Mouse (Mus musculus): ENCODE measurements around the gene Sugct. TPM values are rescaled to one million over a fixed set of nuclear protein-coding genes. Genes with fewer than 3 reads are reported as not detected.

Sugct gene
- total and polyA plus RNA-seq, 2 experiments: 10.9 to 25.4 TPM

GRCm38 (mm10) chr13:17432139-17432916, 263.0 kb downstream of the Sugct start:
- WGBS: 47% methylated on average over 7 of the region's 7 CpGs
- peak; percentile 33 for DNase-seq (ENCODE audit: extremely low read depth, low read depth, low spot score)
- no peaks in the 10 kb centered on the region for H3K4me1 ChIP-seq (ENCODE audit: control insufficient read depth, insufficient read depth, low read length)

DNA sequence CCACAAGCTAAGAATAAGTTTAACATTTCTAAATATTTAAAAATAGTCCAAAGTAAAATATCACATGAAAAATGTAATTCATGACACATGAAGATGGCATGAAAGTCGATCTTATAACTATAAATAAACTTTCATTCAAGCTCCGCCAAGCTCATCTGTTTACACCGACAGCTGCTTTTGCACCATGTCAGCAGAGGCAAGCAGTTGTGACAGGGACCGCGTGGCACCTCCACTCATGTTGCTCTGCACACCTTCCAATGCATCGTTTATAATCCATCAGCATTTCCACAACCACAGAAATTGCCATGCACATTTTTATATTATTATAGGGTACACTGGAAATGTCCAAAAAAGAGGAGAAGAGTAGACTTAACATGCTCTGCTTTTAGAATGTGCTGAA, 273.5 kb downstream of the Sugct start:
- 87% methylated on average over 6 of the region's 6 CpGs for WGBS
- TF ChIP-seq CTCF (IDR thresholded peaks at IDR 0.05; ENCODE audit: low read depth, low read length) (no peak), POLR2A (IDR thresholded peaks at IDR 0.05; ENCODE audit: extremely low read depth, insufficient read depth, low read length) (no peak)

More at GRCm38 (mm10) chr13:17432139-17432916, 263.0 kb downstream of the Sugct start:
- Histone ChIP-seq H3K9ac (ENCODE audit: low read depth, low read length) (no peak overlapping the region), H3K36me3 (ENCODE audit: control insufficient read depth, insufficient read depth, low read length) (no peaks in the 10 kb centered on the region), H3K27ac (replicated peaks; ENCODE audit: insufficient read depth, low read depth, low read length) (no peak overlapping the region), H3K4me3 (ENCODE audit: insufficient read depth, low read depth, low read length) (no peak overlapping the region), H3K79me2 (ENCODE audit: control insufficient read depth, insufficient read depth, low read length) (no peaks in the 10 kb centered on the region), H3K27me3 (ENCODE audit: control insufficient read depth, insufficient read depth, low read length) (no peaks in the 10 kb centered on the region)
- no peak for TF ChIP-seq POLR2A (IDR thresholded peaks at IDR 0.05; ENCODE audit: extremely low read depth, insufficient read depth, low read length)
- TF ChIP-seq CTCF (IDR thresholded peaks at IDR 0.05; ENCODE audit: low read depth, low read length): peak; percentile 61

GRCm38 (mm10) chr13:17420557-17420956, 274.8 kb downstream of the Sugct start:
- Histone ChIP-seq H3K4me3 (ENCODE audit: insufficient read depth, low read depth, low read length) (no peak overlapping the region), H3K4me1 (ENCODE audit: control insufficient read depth, insufficient read depth, low read length) (no peaks in the 10 kb centered on the region), H3K79me2 (ENCODE audit: control insufficient read depth, insufficient read depth, low read length) (no peaks in the 10 kb centered on the region), H3K27me3 (ENCODE audit: control insufficient read depth, insufficient read depth, low read length) (no peaks in the 10 kb centered on the region), H3K36me3 (ENCODE audit: control insufficient read depth, insufficient read depth, low read length) (no peaks in the 10 kb centered on the region), H3K9ac (ENCODE audit: low read depth, low read length) (no peak overlapping the region), H3K27ac (replicated peaks; ENCODE audit: insufficient read depth, low read depth, low read length) (no peak overlapping the region)
- no peak for TF ChIP-seq POLR2A (IDR thresholded peaks at IDR 0.05; ENCODE audit: extremely low read depth, insufficient read depth, low read length)
- TF ChIP-seq CTCF (IDR thresholded peaks at IDR 0.05; ENCODE audit: low read depth, low read length): no peak
- no peak for DNase-seq (ENCODE audit: extremely low read depth, low read depth, low spot score)
- 83% methylated on average over 1 of the region's 1 CpGs for WGBS

More for the DNA sequence above, 273.5 kb downstream of the Sugct start:
- Histone ChIP-seq H3K4me1 (ENCODE audit: control insufficient read depth, insufficient read depth, low read length) (no peaks in the 10 kb centered on the region), H3K4me3 (ENCODE audit: insufficient read depth, low read depth, low read length) (no peak overlapping the region), H3K27me3 (ENCODE audit: control insufficient read depth, insufficient read depth, low read length) (no peaks in the 10 kb centered on the region), H3K36me3 (ENCODE audit: control insufficient read depth, insufficient read depth, low read length) (no peaks in the 10 kb centered on the region), H3K79me2 (ENCODE audit: control insufficient read depth, insufficient read depth, low read length) (no peaks in the 10 kb centered on the region), H3K9ac (ENCODE audit: low read depth, low read length) (no peak overlapping the region), H3K27ac (replicated peaks; ENCODE audit: insufficient read depth, low read depth, low read length) (no peak overlapping the region)
- DNase-seq (ENCODE audit: extremely low read depth, low read depth, low spot score): no peak

DNA sequence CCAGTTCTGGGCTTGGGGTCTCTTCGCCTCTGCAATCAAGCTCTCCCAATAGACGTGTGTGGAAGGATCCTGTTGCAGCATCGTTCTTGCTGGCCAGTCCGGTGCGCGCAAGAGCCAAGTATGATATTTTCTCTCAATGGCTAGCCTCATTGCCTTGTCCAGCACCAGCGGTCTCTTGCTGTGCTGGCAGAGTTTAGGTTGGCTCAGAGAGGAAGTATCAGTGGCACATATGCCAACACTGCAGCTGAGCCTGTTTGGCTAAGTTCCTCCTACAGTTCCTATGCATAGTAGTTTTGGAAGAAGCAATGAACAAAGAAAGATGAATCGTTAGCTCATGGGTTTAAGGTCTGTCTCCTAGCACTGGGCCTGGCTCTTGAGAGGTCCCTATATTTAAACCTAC, 352.5 kb downstream of the Sugct start:
- no peaks in the 10 kb centered on the region for H3K4me1 ChIP-seq (ENCODE audit: control insufficient read depth, insufficient read depth, low read length)
- H3K9ac ChIP-seq (ENCODE audit: low read depth, low read length): no peak overlapping the region
- DNase-seq (ENCODE audit: extremely low read depth, low read depth, low spot score): no peak
- H3K79me2 ChIP-seq (ENCODE audit: control insufficient read depth, insufficient read depth, low read length): no peaks in the 10 kb centered on the region
- TF ChIP-seq POLR2A (IDR thresholded peaks at IDR 0.05; ENCODE audit: extremely low read depth, insufficient read depth, low read length) (no peak), CTCF (IDR thresholded peaks at IDR 0.05; ENCODE audit: low read depth, low read length) (no peak)
- no peaks in the 10 kb centered on the region for H3K27me3 ChIP-seq (ENCODE audit: control insufficient read depth, insufficient read depth, low read length)
- 94% methylated on average over 8 of the region's 8 CpGs for WGBS
- no peak overlapping the region for H3K27ac ChIP-seq (replicated peaks; ENCODE audit: insufficient read depth, low read depth, low read length)
- no peaks in the 10 kb centered on the region for H3K36me3 ChIP-seq (ENCODE audit: control insufficient read depth, insufficient read depth, low read length)
- no peak overlapping the region for H3K4me3 ChIP-seq (ENCODE audit: insufficient read depth, low read depth, low read length)

DNA sequence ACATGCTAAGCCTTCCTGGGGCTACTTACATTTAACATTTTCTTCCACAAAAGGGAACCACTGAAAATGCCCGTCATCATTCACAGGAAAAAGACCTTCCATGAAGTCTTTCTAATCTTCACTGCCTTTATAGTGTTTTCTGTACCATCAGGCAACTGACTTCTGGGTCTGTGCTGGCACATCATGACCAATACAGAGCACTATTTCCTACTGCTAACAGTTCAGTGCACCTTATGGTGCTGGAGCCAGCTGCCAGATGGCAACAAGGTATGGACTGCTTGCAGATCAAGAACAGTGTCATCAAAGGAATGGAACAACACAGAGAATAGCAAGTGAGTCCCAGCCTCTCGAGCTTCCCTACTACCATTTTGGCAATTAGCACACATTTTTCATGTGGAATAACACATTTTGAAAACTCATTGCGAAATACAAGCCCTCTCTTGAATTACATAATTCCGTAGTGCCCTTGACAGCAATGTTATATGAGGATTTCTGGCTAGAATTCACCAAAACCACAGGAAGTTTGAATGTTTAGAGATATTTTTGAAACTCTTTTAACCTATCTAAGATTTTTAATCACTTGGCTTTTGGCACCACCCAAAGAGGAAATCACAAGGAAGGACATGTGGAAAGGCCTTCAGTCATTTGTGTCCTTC, 359.3 kb downstream of the Sugct start:
- no peak for TF ChIP-seq CTCF (IDR thresholded peaks at IDR 0.05; ENCODE audit: low read depth, low read length)
- H3K27me3 ChIP-seq (ENCODE audit: control insufficient read depth, insufficient read depth, low read length): no peaks in the 10 kb centered on the region
- no peak overlapping the region for H3K9ac ChIP-seq (ENCODE audit: low read depth, low read length)
- no peak overlapping the region for H3K4me3 ChIP-seq (ENCODE audit: insufficient read depth, low read depth, low read length)
- H3K36me3 ChIP-seq (ENCODE audit: control insufficient read depth, insufficient read depth, low read length): no peaks in the 10 kb centered on the region
- H3K4me1 ChIP-seq (ENCODE audit: control insufficient read depth, insufficient read depth, low read length): no peaks in the 10 kb centered on the region
- WGBS: 51% methylated on average over 4 of the region's 4 CpGs
- H3K27ac ChIP-seq (replicated peaks; ENCODE audit: insufficient read depth, low read depth, low read length): no peak overlapping the region
- DNase-seq (ENCODE audit: extremely low read depth, low read depth, low spot score): peak; percentile 56
- H3K79me2 ChIP-seq (ENCODE audit: control insufficient read depth, insufficient read depth, low read length): no peaks in the 10 kb centered on the region

GRCm38 (mm10) chr13:17326863-17327262, 368.5 kb downstream of the Sugct start:
- Histone ChIP-seq H3K4me3 (ENCODE audit: insufficient read depth, low read depth, low read length) (no peak overlapping the region), H3K9ac (ENCODE audit: low read depth, low read length) (no peak overlapping the region), H3K27ac (replicated peaks; ENCODE audit: insufficient read depth, low read depth, low read length) (no peak overlapping the region), H3K4me1 (ENCODE audit: control insufficient read depth, insufficient read depth, low read length) (no peaks in the 10 kb centered on the region), H3K79me2 (ENCODE audit: control insufficient read depth, insufficient read depth, low read length) (no peaks in the 10 kb centered on the region), H3K27me3 (ENCODE audit: control insufficient read depth, insufficient read depth, low read length) (no peaks in the 10 kb centered on the region), H3K36me3 (ENCODE audit: control insufficient read depth, insufficient read depth, low read length) (no peaks in the 10 kb centered on the region)
- WGBS: 87% methylated on average over 4 of the region's 4 CpGs
- no peak for DNase-seq (ENCODE audit: extremely low read depth, low read depth, low spot score)
- no peak for TF ChIP-seq POLR2A (IDR thresholded peaks at IDR 0.05; ENCODE audit: extremely low read depth, insufficient read depth, low read length)
- no peak for TF ChIP-seq CTCF (IDR thresholded peaks at IDR 0.05; ENCODE audit: low read depth, low read length)
